Mouse (Mus musculus) layer of hippocampus, postnatal 14 days (tissue): ENCODE results near the gene Fgl2. TPM values are rescaled to one million over a fixed set of nuclear protein-coding genes. Genes with fewer than 3 reads are reported as not detected.
A peak's percentile ranks its signal among the peaks of the same experiment; 100 is the strongest.
"Not testable (repeated sequence)": the region's sequence is repeated elsewhere in the genome, so short reads cannot be mapped to it uniquely, and the experiment has no call there.

Experiments
- DNase-seq, 2 experiments: peaks; one replicate each; pipeline ENCODE4 v3.0.0; 2021 to 2022; ENCODE audit warnings: low spot score in 2 of 2, mixed read lengths in 1 of 2
- long read RNA-seq, 2 experiments: library from polyadenylated mRNA; stranded (forward); transcript quantifications; one replicate each; pipeline ENCODE4 v2.0.0; 2021
- total RNA-seq, 2 experiments: library from RNA; stranded (reverse); gene quantifications; 2 replicates each; pipeline ENCODE4 v1.2.3; 2021

Fgl2 gene
- total RNA-seq = 1 to 10 TPM; 2.9 to 3.5 TPM
- long read RNA-seq, experiment 1, partial matches to known transcripts = 0 of 1 reads
- long read RNA-seq, experiment 1, other reads (novel, unspliced or antisense) = 0 of 1 reads
- long read RNA-seq, experiment 2, partial matches to known transcripts = 0 of 2 reads
- long read RNA-seq, experiment 2, other reads (novel, unspliced or antisense) = 0 of 2 reads

GRCm38 (mm10) chr5:21372493-21373179, at the start of gene Fgl2:
TSS of gene Fgl2 (plus strand) at chr5:21372642.
- DNase-seq = peak; percentile 38 to 46

DNA sequence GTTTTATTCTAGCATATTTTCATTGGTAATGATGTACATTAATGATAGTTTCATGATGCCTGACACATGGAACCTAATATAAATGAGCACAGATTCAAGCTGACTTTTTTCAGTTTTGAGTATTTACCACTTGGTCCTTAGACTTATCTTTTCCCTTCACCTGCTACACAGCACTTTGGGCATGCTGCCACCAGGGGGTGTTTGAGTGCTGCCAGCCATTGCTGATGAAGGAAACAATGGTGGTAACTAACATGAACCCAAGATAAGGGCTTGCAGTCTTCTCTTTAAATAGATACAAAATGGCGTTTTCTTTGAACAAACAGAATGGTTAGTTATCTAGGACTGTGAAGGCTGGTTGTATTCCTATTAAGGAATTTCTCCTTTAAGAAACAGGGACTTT, 45.9 kb upstream of the Fgl2 start:
- DNase-seq = no peak

- DNase-seq = no peak
Measured at GRCm38 (mm10) chr5:21328560-21328959, 43.9 kb upstream of the Fgl2 start.

GRCm38 (mm10) chr5:21329672-21330665, 42.5 kb upstream of the Fgl2 start:
- DNase-seq = no peak

GRCm38 (mm10) chr5:21331656-21332055, 40.8 kb upstream of the Fgl2 start:
- no peak for DNase-seq

- no peak for DNase-seq
Measured at GRCm38 (mm10) chr5:21332119-21332518, 40.3 kb upstream of the Fgl2 start.

DNA sequence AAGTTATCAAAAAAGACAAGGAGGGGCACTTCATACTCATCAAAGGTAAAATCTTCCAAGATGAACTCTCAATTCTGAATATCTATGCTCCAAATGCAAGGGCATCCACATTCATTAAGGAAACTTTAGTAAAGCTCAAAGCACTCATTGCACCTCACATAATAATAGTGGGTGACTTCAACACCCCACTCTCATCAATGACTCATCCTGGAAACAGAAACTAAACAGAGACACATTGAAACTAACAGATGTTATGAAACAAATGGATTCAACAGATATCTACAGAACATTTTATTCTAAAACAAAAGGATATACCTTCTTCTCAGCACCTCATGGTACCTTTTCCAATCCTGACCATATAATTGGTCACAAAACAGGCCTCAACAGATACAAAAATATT, 30.2 kb upstream of the Fgl2 start:
- DNase-seq = not testable (repeated sequence)

GRCm38 (mm10) chr5:21348366-21348765, 24.1 kb upstream of the Fgl2 start:
- no peak for DNase-seq

DNA sequence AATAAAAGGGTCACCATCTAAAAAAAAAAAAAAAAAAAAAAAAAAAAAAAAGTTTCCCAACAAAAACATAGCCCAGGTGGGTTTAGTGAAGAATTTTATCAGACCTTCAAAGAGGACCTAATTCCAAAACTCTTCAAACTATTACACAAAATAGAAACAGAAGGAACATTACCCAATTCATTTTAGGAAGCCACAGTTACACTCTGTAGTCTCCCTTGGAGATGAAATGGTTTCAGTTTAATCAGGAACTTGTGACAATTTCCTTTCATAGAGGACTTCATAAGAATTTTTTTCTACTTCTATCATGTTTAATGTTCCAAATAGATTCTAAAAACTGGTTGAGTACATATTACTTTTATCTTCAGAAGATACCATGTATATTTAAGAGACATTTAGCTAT, 20.8 kb upstream of the Fgl2 start:
- no peak for DNase-seq

DNA sequence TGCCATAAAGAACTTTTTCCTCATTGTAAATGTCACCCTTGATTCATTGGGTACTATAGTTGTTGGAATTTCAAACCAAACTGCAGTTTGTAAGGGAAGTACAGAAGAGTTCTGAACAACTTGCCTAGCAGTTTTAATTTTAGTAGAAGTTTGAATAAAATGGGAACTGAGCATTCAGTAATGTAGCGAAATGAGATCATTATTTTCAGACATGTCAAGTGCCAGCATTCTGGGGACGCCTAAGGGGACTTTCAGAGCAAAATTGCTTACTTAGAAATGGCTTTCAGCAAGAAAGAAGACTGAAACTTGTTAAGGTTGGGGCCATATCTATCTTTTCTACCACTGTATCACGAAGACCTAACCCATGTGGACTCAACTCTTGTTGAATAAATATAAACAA, 13.8 kb upstream of the Fgl2 start:
- no peak for DNase-seq

GRCm38 (mm10) chr5:21363343-21363742, 9.1 kb upstream of the Fgl2 start:
- no peak for DNase-seq

DNA sequence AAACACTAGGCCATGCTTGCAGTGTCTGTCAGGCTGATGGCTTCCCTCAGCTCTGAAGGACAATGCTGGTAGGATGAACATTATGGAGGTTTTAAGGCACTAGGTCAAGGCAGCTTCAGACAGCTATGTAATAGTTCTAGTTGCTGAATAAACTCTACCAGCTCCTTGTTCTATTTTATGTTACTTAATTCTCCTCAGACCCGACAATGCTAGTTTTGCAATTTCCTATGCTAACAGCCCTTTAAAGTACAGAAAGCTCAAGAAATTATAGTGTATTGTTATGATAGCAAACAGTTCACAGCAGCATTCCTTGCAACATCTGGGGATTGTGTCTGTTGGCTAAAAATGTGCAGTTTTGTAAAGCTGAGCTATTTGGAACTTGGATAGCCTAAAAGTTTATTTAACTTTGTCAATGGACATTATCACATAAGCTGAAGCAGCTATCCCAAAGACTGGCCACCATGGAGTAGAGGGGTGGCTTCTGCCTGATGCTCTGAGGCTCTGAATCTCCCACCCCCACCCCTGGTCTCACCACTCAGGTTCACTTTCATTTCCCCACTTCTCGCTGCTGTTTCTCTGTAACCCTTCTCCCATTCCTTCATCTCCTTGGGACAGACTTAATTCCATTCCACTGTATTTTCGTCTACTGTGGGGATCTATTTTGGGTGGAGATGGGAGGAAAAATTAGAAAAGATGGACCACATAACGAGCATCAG, 5.9 kb upstream of the Fgl2 start:
- DNase-seq = no peak

DNA sequence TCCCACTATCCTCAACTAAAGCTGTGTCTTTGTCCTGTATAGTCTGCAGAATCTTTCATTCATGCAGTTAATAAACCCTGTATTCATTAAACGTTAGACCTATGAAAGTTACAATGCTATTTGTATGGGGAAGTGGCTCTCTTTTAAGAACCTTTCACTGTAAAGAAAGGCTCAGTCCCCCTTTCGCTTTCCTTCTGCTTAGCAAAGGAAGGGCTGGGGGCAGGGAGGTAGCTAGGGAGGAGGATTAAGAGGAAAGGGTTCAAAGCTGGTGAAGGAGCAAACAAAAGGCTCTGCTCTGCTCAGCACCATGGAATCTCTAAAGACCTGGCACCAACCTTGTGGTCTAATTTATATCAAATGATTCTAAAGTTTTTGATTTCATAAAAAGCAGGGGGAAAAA, 4.9 kb upstream of the Fgl2 start:
- no peak for DNase-seq

DNA sequence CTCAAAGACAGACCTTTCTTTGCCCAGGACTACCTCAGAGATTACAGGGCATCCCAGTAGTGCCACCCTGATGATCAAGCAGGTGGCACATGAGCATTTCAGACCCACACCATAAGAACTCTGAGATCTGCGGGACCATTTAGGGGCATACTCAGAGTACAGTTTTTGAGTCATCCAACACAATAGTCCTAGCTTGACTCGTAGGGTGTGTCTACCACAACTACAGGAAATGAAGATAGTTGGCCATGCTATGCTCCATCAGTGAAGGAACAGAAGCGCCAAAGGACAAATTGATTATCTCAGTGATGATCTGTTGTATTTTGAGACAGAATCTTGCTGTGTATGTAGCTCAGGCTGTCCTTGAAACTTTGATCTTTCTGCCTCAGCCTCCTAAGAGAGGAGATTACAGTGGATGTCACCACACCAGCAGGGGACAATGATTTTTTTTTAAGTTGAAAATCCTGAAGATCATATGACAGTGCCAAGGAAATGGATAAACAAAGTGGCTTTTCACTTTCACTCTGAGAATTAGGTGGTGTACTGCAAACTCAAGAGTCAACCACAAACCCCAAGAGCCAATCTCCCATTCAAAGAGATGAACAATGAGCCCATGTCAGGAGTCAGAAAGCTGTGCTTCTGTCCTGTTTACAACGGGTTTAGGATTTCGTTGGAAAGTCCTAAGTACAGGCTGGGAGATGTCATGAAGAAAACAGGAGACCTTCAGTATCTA, 2.1 kb upstream of the Fgl2 start:
- DNase-seq = no peak

DNA sequence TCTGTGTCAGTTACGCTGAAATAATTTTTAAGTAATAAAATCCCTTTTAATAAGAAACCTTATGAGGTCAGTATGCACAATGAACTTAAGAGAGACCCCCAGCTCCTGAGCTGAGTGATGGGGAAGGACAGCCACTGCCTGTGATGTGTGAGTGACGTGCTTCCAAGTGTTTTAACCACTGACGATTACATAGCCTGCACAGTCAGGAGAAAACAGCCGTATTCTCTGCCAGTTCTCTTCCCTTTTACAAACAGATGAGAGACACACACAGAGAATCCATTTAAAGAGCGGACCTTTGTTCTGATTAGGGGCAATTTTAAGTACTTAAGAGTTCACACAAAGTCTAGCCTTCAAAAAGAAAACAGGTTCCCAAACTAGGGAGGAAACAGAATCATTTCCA, 522 bp upstream of the Fgl2 start:
- DNase-seq = no peak

GRCm38 (mm10) chr5:21373180-21373518, 707 bp downstream of the Fgl2 start:
- DNase-seq = no peak

DNA sequence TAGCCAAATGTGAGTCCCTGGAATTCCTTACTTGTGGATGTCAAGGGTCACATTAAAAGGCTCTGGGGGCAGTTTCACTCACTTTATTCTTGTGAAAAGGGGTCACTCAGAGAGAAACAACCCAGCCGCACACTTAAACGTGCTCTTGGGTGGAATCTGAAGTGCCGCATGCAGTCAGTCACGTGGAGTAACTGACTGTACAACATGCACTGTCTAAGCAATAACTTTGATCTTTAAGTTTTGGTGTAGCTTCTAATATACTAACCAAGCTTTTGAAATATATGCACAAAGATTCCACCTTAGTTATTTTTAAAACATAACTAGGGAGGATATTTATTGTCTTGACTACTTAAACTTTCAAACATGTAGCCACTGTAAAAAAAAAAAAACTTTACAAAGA, 4.5 kb downstream of the Fgl2 start:
- DNase-seq = no peak

- DNase-seq = no peak
Measured at GRCm38 (mm10) chr5:21378397-21378796, 6.0 kb downstream of the Fgl2 start.

- no peak for DNase-seq
Measured at GRCm38 (mm10) chr5:21381986-21382385, 9.5 kb downstream of the Fgl2 start.

DNA sequence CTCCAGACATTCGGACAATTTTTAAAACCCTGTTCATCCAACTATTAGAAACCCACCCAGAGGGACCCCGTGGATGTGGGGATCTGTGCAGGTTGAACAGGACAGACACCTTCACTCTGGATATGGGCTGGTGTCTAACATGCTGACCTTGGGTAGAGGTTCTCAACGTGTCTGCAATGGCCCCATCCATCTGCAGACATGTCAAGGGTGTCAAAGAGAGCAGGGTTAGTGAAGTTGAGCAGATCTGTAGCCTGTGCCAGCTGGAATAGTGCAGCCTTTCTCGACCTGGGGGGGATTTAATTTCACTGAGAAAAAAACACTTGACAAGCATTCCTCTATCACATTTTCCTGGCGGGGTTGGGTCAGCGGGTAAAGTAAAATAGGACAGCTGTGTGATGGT, 10.2 kb downstream of the Fgl2 start:
- DNase-seq = no peak
